10 mouse cellular contexts compared by ENCODE assay signal in genomic region chr1:179446845-179447212, GRCm38 (mm10).
DNase-seq lines count a peak whose midpoint lies in the region; ATAC-seq lines count a peak whose summit lies in the region.
"Had no signal": no experiment of that assay in that cellular context is flagged by ENCODE, and none has a peak within 500 bp of the region (broad histone marks: within the 10 kb centered on the region; RNA-seq: fewer than 3 reads in every experiment).

No protein-coding gene starts in this region.

- H3K36me3 ChIP-seq in heart, embryonic 16.5 days (ENCODE audit: control insufficient read depth, insufficient read depth), result no peaks in the 10 kb centered on the region
- H3K36me3 ChIP-seq in embryonic facial prominence, embryonic 15.5 days, result no peaks in the 10 kb centered on the region
- H3K36me3 ChIP-seq in hindbrain, embryonic 15.5 days, result no peaks in the 10 kb centered on the region
- no peaks in the 10 kb centered on the region for H3K36me3 ChIP-seq in midbrain, embryonic 16.5 days (ENCODE audit: control insufficient read depth, insufficient read depth, low read length)

- H3K4me2 ChIP-seq in heart, embryonic 16.5 days (ENCODE audit: low read depth, low read length), result peak overlapping the region; percentile 36
- H3K4me2 ChIP-seq in embryonic facial prominence, embryonic 15.5 days (replicated peaks), result no peak overlapping the region
- peak overlapping the region; percentile 28; the same call in 1 of the 2 replicates for H3K4me2 ChIP-seq in hindbrain, embryonic 15.5 days
- peak overlapping the region; percentile 23; the same call in 1 of the 2 replicates for H3K4me2 ChIP-seq in midbrain, embryonic 16.5 days (ENCODE audit: low read length)

- no peak overlapping the region for H3K4me3 ChIP-seq in heart, embryonic 16.5 days (ENCODE audit: low read length)
- no peak overlapping the region for H3K4me3 ChIP-seq in embryonic facial prominence, embryonic 15.5 days (replicated peaks)
- H3K4me3 ChIP-seq in hindbrain, embryonic 15.5 days, result no peak overlapping the region
- H3K4me3 ChIP-seq in midbrain, embryonic 16.5 days (ENCODE audit: low read depth, low read length), result no peak overlapping the region

- WGBS in heart, embryonic 16.5 days, result 29% methylated on average over 2 of the region's 2 CpGs
- 21% methylated on average over 2 of the region's 2 CpGs for WGBS in embryonic facial prominence, embryonic 15.5 days
- WGBS in hindbrain, embryonic 15.5 days, result 25% methylated on average over 2 of the region's 2 CpGs
- 33% methylated on average over 2 of the region's 2 CpGs for WGBS in midbrain, embryonic 16.5 days

- intact Hi-C loops in left cerebral cortex, postnatal 14 days (cut with DNase I), result no loop called here

- no peak for ATAC-seq in heart, embryonic 16.5 days (replicated peaks; ENCODE audit: extremely low read depth, insufficient read depth, low FRiP score)
- ATAC-seq in embryonic facial prominence, embryonic 15.5 days (ENCODE audit: insufficient number of reproducible peaks, low FRiP score, low TSS enrichment, low read depth), result peak; percentile 12; the same call in 1 of the 2 replicates
- ATAC-seq in hindbrain, embryonic 15.5 days (ENCODE audit: low FRiP score, low read depth), result no peak; the same call in 1 of the 2 replicates
- ATAC-seq in midbrain, embryonic 16.5 days, result no peak
- ATAC-seq: inflammation-experienced regulatory T-cells, adult 6 months had no signal

- H3K27ac ChIP-seq in heart, embryonic 16.5 days (ENCODE audit: low read length), result no peak overlapping the region
- peak overlapping the region; percentile 51; the same call in 1 of the 2 replicates for H3K27ac ChIP-seq in embryonic facial prominence, embryonic 15.5 days (replicated peaks)
- no peak overlapping the region for H3K27ac ChIP-seq in hindbrain, embryonic 15.5 days (replicated peaks)
- no peak overlapping the region for H3K27ac ChIP-seq in midbrain, embryonic 16.5 days (ENCODE audit: low read length)

- no peaks in the 10 kb centered on the region for H3K9me3 ChIP-seq in heart, embryonic 16.5 days (replicated peaks; ENCODE audit: control insufficient read depth, low read length)
- H3K9me3 ChIP-seq in embryonic facial prominence, embryonic 15.5 days (replicated peaks), result no peaks in the 10 kb centered on the region
- no peaks in the 10 kb centered on the region for H3K9me3 ChIP-seq in hindbrain, embryonic 15.5 days
- H3K9me3 ChIP-seq in midbrain, embryonic 16.5 days (replicated peaks; ENCODE audit: control insufficient read depth, low read length, poor library complexity, severe bottlenecking), result no peaks in the 10 kb centered on the region

- peaks cover 3% of the 10 kb centered on the region; the same call in 1 of the 2 replicates for H3K4me1 ChIP-seq in heart, embryonic 16.5 days (ENCODE audit: control insufficient read depth, insufficient read depth, low read length)
- H3K4me1 ChIP-seq in embryonic facial prominence, embryonic 15.5 days, result peaks cover 13% of the 10 kb centered on the region
- peaks cover 20% of the 10 kb centered on the region for H3K4me1 ChIP-seq in hindbrain, embryonic 15.5 days (replicated peaks)
- H3K4me1 ChIP-seq in midbrain, embryonic 16.5 days (ENCODE audit: control insufficient read depth, insufficient read depth, low read length), result peaks cover 9% of the 10 kb centered on the region; the same call in 1 of the 2 replicates

- no peak overlapping the region for H3K9ac ChIP-seq in heart, embryonic 16.5 days (ENCODE audit: low read length)
- H3K9ac ChIP-seq in embryonic facial prominence, embryonic 15.5 days, result no peak overlapping the region
- H3K9ac ChIP-seq in hindbrain, embryonic 15.5 days, result no peak overlapping the region
- H3K9ac ChIP-seq in midbrain, embryonic 16.5 days (ENCODE audit: low read depth, low read length), result no peak overlapping the region

- no peaks in the 10 kb centered on the region for H3K27me3 ChIP-seq in heart, embryonic 16.5 days (ENCODE audit: control insufficient read depth, insufficient read depth, low read length)
- H3K27me3 ChIP-seq in embryonic facial prominence, embryonic 15.5 days, result no peaks in the 10 kb centered on the region
- H3K27me3 ChIP-seq in hindbrain, embryonic 15.5 days, result no peaks in the 10 kb centered on the region
- no peaks in the 10 kb centered on the region for H3K27me3 ChIP-seq in midbrain, embryonic 16.5 days (ENCODE audit: control insufficient read depth, insufficient read depth, low read depth, low read length)

- no peak for DNase-seq in heart, adult 9 months (ENCODE audit: low spot score in 2 of 2)
- DNase-seq in left cerebral cortex, postnatal 14 days (ENCODE audit: low spot score in 2 of 2), result no peak
- no peak for DNase-seq in urinary bladder, postnatal 14 days (ENCODE audit: low spot score)
- DNase-seq in thymus, postnatal 4 days, result no peak
- DNase-seq: layer of hippocampus, adult 9-11 months had no signal
